Mouse (Mus musculus): Measurements from ENCODE around the gene Pofut1. TPM values are rescaled to one million over a fixed set of nuclear protein-coding genes. Genes with fewer than 3 reads are reported as not detected.

Pofut1 gene
- 53.1 and 64.1 TPM in 2 replicates for total RNA-seq (2021)
- long read RNA-seq, full-length matches to known transcripts, result 17 of 29 reads
- long read RNA-seq, partial matches to known transcripts, result 3 of 29 reads
- long read RNA-seq, other reads (novel, unspliced or antisense), result 9 of 29 reads

- peak; percentile 92 for DNase-seq
These were observed at the start of gene Pofut1, which contains the start of gene Plagl2 for GRCm38 (mm10) chr2:153241250-153242014. Gene Pofut1 (plus strand): TSS chr2:153241533. Gene Plagl2 (minus strand): TSS chr2:153241426.

- DNase-seq, result no peak
These were observed 47.1 kb upstream of the Pofut1 start for GRCm38 (mm10) chr2:153194255-153194654.

GRCm38 (mm10) chr2:153198485-153198884 is 42.8 kb upstream of the Pofut1 start:
- no peak for DNase-seq

GRCm38 (mm10) chr2:153199114-153199513 is 42.2 kb upstream of the Pofut1 start:
- no peak for DNase-seq

GRCm38 (mm10) chr2:153202766-153203165 is 38.6 kb upstream of the Pofut1 start:
- peak; percentile 72 for DNase-seq

GRCm38 (mm10) chr2:153208149-153208548 is 33.2 kb upstream of the Pofut1 start:
- DNase-seq, result no peak

- DNase-seq, result peak; percentile 61
These were observed 32.0 kb upstream of the Pofut1 start for GRCm38 (mm10) chr2:153209286-153209685.

GRCm38 (mm10) chr2:153211451-153211850 is 29.9 kb upstream of the Pofut1 start:
- no peak for DNase-seq

- no peak for DNase-seq
These were observed 28.0 kb upstream of the Pofut1 start for GRCm38 (mm10) chr2:153213351-153213750.

GRCm38 (mm10) chr2:153214771-153215259 is 26.5 kb upstream of the Pofut1 start:
- DNase-seq, result no peak

- DNase-seq, result no peak
These were observed 25.9 kb upstream of the Pofut1 start for GRCm38 (mm10) chr2:153215421-153215820.

GRCm38 (mm10) chr2:153217826-153218340 is 23.4 kb upstream of the Pofut1 start:
- DNase-seq, result no peak

- DNase-seq, result no peak
These were observed 22.8 kb upstream of the Pofut1 start for GRCm38 (mm10) chr2:153218516-153218915.

- DNase-seq, result no peak
These were observed 19.7 kb upstream of the Pofut1 start for GRCm38 (mm10) chr2:153221620-153222019.

- DNase-seq, result no peak
These were observed 19.2 kb upstream of the Pofut1 start for GRCm38 (mm10) chr2:153222130-153222529.

GRCm38 (mm10) chr2:153222566-153222965 is 18.8 kb upstream of the Pofut1 start:
- no peak for DNase-seq

- no peak for DNase-seq
These were observed 16.3 kb upstream of the Pofut1 start, which contains the start of gene Tspyl3 for GRCm38 (mm10) chr2:153224946-153225594. Gene Tspyl3 (minus strand): TSS chr2:153225441.

GRCm38 (mm10) chr2:153225595-153225953 is 15.8 kb upstream of the Pofut1 start:
- no peak for DNase-seq

- DNase-seq, result no peak
These were observed 13.4 kb upstream of the Pofut1 start for GRCm38 (mm10) chr2:153227959-153228358.

- no peak for DNase-seq
These were observed 12.8 kb upstream of the Pofut1 start for GRCm38 (mm10) chr2:153228523-153228922.

GRCm38 (mm10) chr2:153237193-153237592 is 4.1 kb upstream of the Pofut1 start:
- DNase-seq, result no peak

- DNase-seq, result no peak
These were observed 3.4 kb upstream of the Pofut1 start for GRCm38 (mm10) chr2:153237891-153238290.

- DNase-seq, result no peak
These were observed 2.9 kb upstream of the Pofut1 start for GRCm38 (mm10) chr2:153238406-153238805.
